Mouse (Mus musculus): ENCODE measurements around the gene Ndufa3. TPM values are rescaled to one million over a fixed set of nuclear protein-coding genes. Genes with fewer than 3 reads are reported as not detected.

The Ndufa3 gene
- polyA plus RNA-seq, 1 experiment from 2014 or later, result 457 TPM

DNA sequence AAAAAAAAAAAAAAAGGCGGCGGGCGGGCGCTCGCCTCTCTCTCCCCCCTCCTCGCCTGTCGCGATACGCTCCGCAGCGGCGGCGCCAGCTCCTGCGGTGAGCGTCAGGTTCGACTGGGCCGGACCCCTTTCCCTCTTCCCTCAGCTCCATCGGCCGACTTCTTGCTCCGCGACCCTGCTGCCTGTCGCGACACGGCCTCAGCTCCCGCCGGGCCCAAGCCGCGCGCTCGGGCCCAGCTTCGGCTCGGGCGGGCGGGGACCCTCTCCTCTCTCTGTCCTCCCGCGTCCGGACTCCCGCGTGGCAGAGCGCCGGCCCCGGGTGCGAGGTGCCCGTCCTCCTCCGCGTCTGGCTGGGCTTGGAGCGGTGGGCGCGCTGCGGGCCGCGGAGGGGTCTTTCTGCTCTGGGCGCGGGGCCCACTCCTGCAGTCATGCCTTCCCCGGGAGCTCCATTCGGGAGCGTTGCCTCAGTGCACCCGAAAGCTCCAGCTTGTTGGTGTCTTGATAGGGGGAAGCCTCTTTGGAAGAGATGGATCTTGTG is 28.4 kb downstream of the Ndufa3 start:
- ATAC-seq (ENCODE audit: insufficient number of reproducible peaks, insufficient read depth, low FRiP score, low TSS enrichment, low read depth), result peak; percentile 0; the same call in 1 of the 2 replicates
- H3K27me3 ChIP-seq, result no peaks in the 10 kb centered on the region
- peak overlapping the region; percentile 99 for H3K9ac ChIP-seq
- H3K4me2 ChIP-seq, result peak overlapping the region; percentile 86
- peak overlapping the region; percentile 98 for H3K27ac ChIP-seq
- peaks cover 25% of the 10 kb centered on the region for H3K36me3 ChIP-seq
- H3K4me3 ChIP-seq, result peak overlapping the region; percentile 97
- peaks cover 27% of the 10 kb centered on the region for H3K4me1 ChIP-seq
- H3K9me3 ChIP-seq, result no peaks in the 10 kb centered on the region
- whole genome bisulfite sequencing, result under 1% methylated on average over 52 of the region's 58 CpGs

DNA sequence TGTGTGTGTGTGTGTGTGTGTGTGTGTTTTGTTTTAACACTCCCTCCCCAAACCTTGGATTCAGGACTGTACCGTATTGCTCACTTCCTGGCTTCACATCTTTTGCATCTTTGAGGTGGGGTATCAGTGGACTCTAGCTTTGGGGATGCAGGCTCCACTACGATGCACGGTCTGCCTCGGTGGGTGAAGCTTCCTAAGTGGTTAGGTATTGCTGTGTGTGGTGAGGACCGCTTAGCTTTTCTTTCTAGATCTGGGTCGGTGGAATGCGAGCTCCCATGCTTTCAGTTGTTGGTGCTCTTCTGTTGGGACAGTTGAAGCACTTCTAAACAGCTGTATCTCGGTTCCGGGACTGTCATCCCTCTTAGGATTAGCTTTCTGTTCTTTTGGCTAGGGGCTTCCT is 29.0 kb downstream of the Ndufa3 start:
- Histone ChIP-seq H3K4me1 (peaks cover 27% of the 10 kb centered on the region), H3K9me3 (no peaks in the 10 kb centered on the region), H3K4me3 (peak overlapping the region; percentile 97), H3K36me3 (peaks cover 25% of the 10 kb centered on the region), H3K27ac (peak overlapping the region; percentile 98; the same call in 1 of the 2 replicates), H3K4me2 (peak overlapping the region; percentile 86), H3K27me3 (no peaks in the 10 kb centered on the region), H3K9ac (peak overlapping the region; percentile 99)
- ATAC-seq (ENCODE audit: insufficient number of reproducible peaks, insufficient read depth, low FRiP score, low TSS enrichment, low read depth), result no peak
- WGBS, result 20% methylated on average over 9 of the region's 9 CpGs

GRCm38 (mm10) chr7:3646641-3647040 is 29.5 kb downstream of the Ndufa3 start:
- peak overlapping the region; percentile 97 for H3K4me3 ChIP-seq
- H3K4me1 ChIP-seq, result peaks cover 27% of the 10 kb centered on the region
- peaks cover 25% of the 10 kb centered on the region for H3K36me3 ChIP-seq
- 66% methylated on average over 4 of the region's 4 CpGs for WGBS
- H3K9me3 ChIP-seq, result no peaks in the 10 kb centered on the region
- peak overlapping the region; percentile 86 for H3K4me2 ChIP-seq
- H3K27ac ChIP-seq, result no peak overlapping the region
- no peak for ATAC-seq (ENCODE audit: insufficient number of reproducible peaks, insufficient read depth, low FRiP score, low TSS enrichment, low read depth)
- no peaks in the 10 kb centered on the region for H3K27me3 ChIP-seq
- peak overlapping the region; percentile 99 for H3K9ac ChIP-seq

- H3K9me3 ChIP-seq, result no peaks in the 10 kb centered on the region
- no peaks in the 10 kb centered on the region for H3K27me3 ChIP-seq
- no peak for ATAC-seq (ENCODE audit: insufficient number of reproducible peaks, insufficient read depth, low FRiP score, low TSS enrichment, low read depth)
- WGBS, result 92% methylated on average over 4 of the region's 4 CpGs
- no peak overlapping the region for H3K27ac ChIP-seq
- H3K4me2 ChIP-seq, result no peak overlapping the region
- no peak overlapping the region for H3K4me3 ChIP-seq
- H3K4me1 ChIP-seq, result no peaks in the 10 kb centered on the region
- no peak overlapping the region for H3K9ac ChIP-seq
- peaks cover 100% of the 10 kb centered on the region for H3K36me3 ChIP-seq
Measured at GRCm38 (mm10) chr7:3656966-3657365, 39.8 kb downstream of the Ndufa3 start.

GRCm38 (mm10) chr7:3658578-3658977 is 41.4 kb downstream of the Ndufa3 start:
- ATAC-seq (ENCODE audit: insufficient number of reproducible peaks, insufficient read depth, low FRiP score, low TSS enrichment, low read depth), result no peak
- H3K4me2 ChIP-seq, result no peak overlapping the region
- WGBS, result 85% methylated on average over 14 of the region's 14 CpGs
- H3K4me3 ChIP-seq, result no peak overlapping the region
- H3K27ac ChIP-seq, result no peak overlapping the region
- H3K9ac ChIP-seq, result no peak overlapping the region
- no peaks in the 10 kb centered on the region for H3K27me3 ChIP-seq
- H3K9me3 ChIP-seq, result no peaks in the 10 kb centered on the region
- peaks cover 7% of the 10 kb centered on the region for H3K4me1 ChIP-seq
- H3K36me3 ChIP-seq, result peaks cover 97% of the 10 kb centered on the region

GRCm38 (mm10) chr7:3664524-3665214 is 47.5 kb downstream of the Ndufa3 start:
- Histone ChIP-seq H3K27me3 (no peaks in the 10 kb centered on the region), H3K36me3 (peaks cover 36% of the 10 kb centered on the region), H3K4me2 (peak overlapping the region; percentile 70), H3K4me1 (peaks cover 23% of the 10 kb centered on the region), H3K9me3 (no peaks in the 10 kb centered on the region), H3K27ac (peak overlapping the region; percentile 90), H3K4me3 (peak overlapping the region; percentile 74), H3K9ac (peak overlapping the region; percentile 87)
- WGBS, result 30% methylated on average over 15 of the region's 15 CpGs
- peak; percentile 7; the same call in 1 of the 2 replicates for ATAC-seq (ENCODE audit: insufficient number of reproducible peaks, insufficient read depth, low FRiP score, low TSS enrichment, low read depth)

GRCm38 (mm10) chr7:3665215-3666114 is 48.3 kb downstream of the Ndufa3 start, which contains the start of gene Leng1:
Gene Leng1, minus strand, starts transcription at chr7:3665840.
- H3K36me3 ChIP-seq, result peaks cover 28% of the 10 kb centered on the region
- peak within 1 kb of the TSS; percentile 70 for H3K4me2 ChIP-seq
- H3K27ac ChIP-seq, result peak within 1 kb of the TSS; percentile 90
- H3K4me3 ChIP-seq, result peak within 1 kb of the TSS; percentile 74
- H3K9ac ChIP-seq, result peak within 1 kb of the TSS; percentile 87
- H3K4me1 ChIP-seq, result peaks cover 23% of the 10 kb centered on the region
- WGBS, result 4% methylated on average over 45 of the region's 45 CpGs
- H3K9me3 ChIP-seq, result no peaks in the 10 kb centered on the region
- ATAC-seq (ENCODE audit: insufficient number of reproducible peaks, insufficient read depth, low FRiP score, low TSS enrichment, low read depth), result peak; percentile 97
- no peaks in the 10 kb centered on the region for H3K27me3 ChIP-seq

GRCm38 (mm10) chr7:3666921-3667391 is 49.8 kb downstream of the Ndufa3 start:
- Histone ChIP-seq H3K4me3 (0 out of 2 replicates have a peak overlapping the region, but pooled peaks have one; percentile 16), H3K9me3 (no peaks in the 10 kb centered on the region), H3K9ac (peak overlapping the region; percentile 41; the same call in 1 of the 2 replicates), H3K36me3 (peaks cover 13% of the 10 kb centered on the region), H3K4me2 (no peak overlapping the region; the same call in 1 of the 2 replicates), H3K4me1 (peaks cover 23% of the 10 kb centered on the region), H3K27me3 (no peaks in the 10 kb centered on the region), H3K27ac (peak overlapping the region; percentile 90; the same call in 1 of the 2 replicates)
- ATAC-seq (ENCODE audit: insufficient number of reproducible peaks, insufficient read depth, low FRiP score, low TSS enrichment, low read depth), result no peak
- 17% methylated on average over 14 of the region's 14 CpGs for WGBS

Small RNA genes within 50 kb of the gene (microRNA-seq; reads per million reads assigned to microRNA genes)
- gene Gm25100 (not detected), gene Mir3572 (2.6 reads per million, percentile 9 among the genes with 10 or more reads in this experiment)

Other genes with a start within 250 kb of the Ndufa3 start
- gene Cacng8, start 226.7 kb upstream of the Ndufa3 start, polyA plus RNA-seq (2015; fragmentation: Nextera tagmentation; extraction: Ambion mirVana), result 5.5 and 7.5 TPM in 2 replicates
- gene Cacng6, start 193.2 kb upstream of the Ndufa3 start, polyA plus RNA-seq (2015; fragmentation: Nextera tagmentation; extraction: Ambion mirVana), result 0.46 and 0.67 TPM in 2 replicates
- not detected in 2 replicates for gene Tarm1, start 114.7 kb upstream of the Ndufa3 start, polyA plus RNA-seq (2015; fragmentation: Nextera tagmentation; extraction: Ambion mirVana)
- gene Oscar, start 1.2 kb upstream of the Ndufa3 start, polyA plus RNA-seq (2015; fragmentation: Nextera tagmentation; extraction: Ambion mirVana), result 0.33 and 0.37 TPM in 2 replicates
- gene Tfpt, start 12.6 kb downstream of the Ndufa3 start, polyA plus RNA-seq (2015; fragmentation: Nextera tagmentation; extraction: Ambion mirVana), result 29.6 and 31.2 TPM in 2 replicates
- 114 and 122 TPM in 2 replicates for gene Prpf31, start 12.6 kb downstream of the Ndufa3 start, polyA plus RNA-seq (2015; fragmentation: Nextera tagmentation; extraction: Ambion mirVana)
- gene Cnot3, start 27.9 kb downstream of the Ndufa3 start, polyA plus RNA-seq (2015; fragmentation: Nextera tagmentation; extraction: Ambion mirVana), result 65.6 and 66.0 TPM in 2 replicates
- 20.0 and 20.6 TPM in 2 replicates for gene Leng1, start 48.5 kb downstream of the Ndufa3 start, polyA plus RNA-seq (2015; fragmentation: Nextera tagmentation; extraction: Ambion mirVana)
- gene Tmc4, start 60.2 kb downstream of the Ndufa3 start, polyA plus RNA-seq (2015; fragmentation: Nextera tagmentation; extraction: Ambion mirVana), result 6.2 and 10.3 TPM in 2 replicates
- 275 and 301 TPM in 2 replicates for gene Tsen34, start 75.5 kb downstream of the Ndufa3 start, polyA plus RNA-seq (2015; fragmentation: Nextera tagmentation; extraction: Ambion mirVana)
- 63.7 and 65.7 TPM in 2 replicates for gene Mboat7, start 76.2 kb downstream of the Ndufa3 start, polyA plus RNA-seq (2015; fragmentation: Nextera tagmentation; extraction: Ambion mirVana)
- gene Rps9, start 86.6 kb downstream of the Ndufa3 start, polyA plus RNA-seq (2015; fragmentation: Nextera tagmentation; extraction: Ambion mirVana), result 1,711 and 1,735 TPM in 2 replicates
- 0.17 and 0.33 TPM in 2 replicates for gene Pirb, start 103.0 kb downstream of the Ndufa3 start, polyA plus RNA-seq (2015; fragmentation: Nextera tagmentation; extraction: Ambion mirVana)
- gene Gm15448, start 208.3 kb downstream of the Ndufa3 start, polyA plus RNA-seq (2015; fragmentation: Nextera tagmentation; extraction: Ambion mirVana), result not detected in 2 replicates
- gene Pira2, start 227.7 kb downstream of the Ndufa3 start, polyA plus RNA-seq (2015; fragmentation: Nextera tagmentation; extraction: Ambion mirVana), result 0.15 and 0.17 TPM in 2 replicates